Mouse (Mus musculus) ES-Bruce4 (cell line): ENCODE measurements around the gene Rnf141.

Experiments used
- EP300 ChIP-seq: IDR thresholded peaks from 2 replicates; pipeline ENCODE4 v1.6.1; 2011; ENCODE audit warnings: low read depth, low read length; ENCODE audit not compliant: insufficient read depth
- POLR2A ChIP-seq: IDR thresholded peaks from one replicate; pipeline ENCODE4 v1.8.1; 2011; ENCODE audit warnings: low read length; ENCODE audit not compliant: insufficient read depth

DNA sequence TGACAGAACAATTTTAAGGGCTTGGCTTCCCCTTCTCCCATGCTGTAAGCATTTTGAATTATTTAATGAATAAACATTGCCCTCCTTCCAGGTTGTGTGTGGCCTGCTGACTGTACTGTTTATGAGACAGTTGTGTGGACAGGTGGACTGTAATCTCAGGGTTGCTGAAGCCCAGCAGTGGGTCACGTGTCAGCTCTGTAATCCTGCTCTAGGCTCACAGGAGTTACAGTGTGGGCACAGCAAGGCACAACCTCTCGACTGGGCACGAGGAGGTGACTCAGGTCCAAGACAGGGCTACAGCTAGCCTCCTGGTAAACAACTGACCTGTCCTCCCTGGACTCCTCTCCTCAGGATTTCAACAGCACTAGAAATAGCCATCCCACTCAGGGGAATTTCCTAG lies 71.9 kb downstream of the Rnf141 start:
- TF ChIP-seq POLR2A (no peak), EP300 (no peak)
